Mouse (Mus musculus) CH12.LX (cell line): ENCODE data around the gene Hmgn3.

Source experiments
- CTCF ChIP-seq, 2 experiments: IDR thresholded peaks in 1 of 2; conservative IDR thresholded peaks in 1 of 2; 2 replicates each; pipeline ENCODE4 v1.5.1; 2011 to 2012; ENCODE audit warnings: low read depth in 2 of 2, low read length in 2 of 2, improper control_type of control experiment in 1 of 2, inconsistent platforms in 1 of 2, mild to moderate bottlenecking in 1 of 2, moderate library complexity in 1 of 2
- E2F4 ChIP-seq: IDR thresholded peaks from 2 replicates; pipeline ENCODE4 v1.6.1; 2011; ENCODE audit warnings: low read depth, low read length, improper control_type of control experiment; ENCODE audit not compliant: insufficient replicate concordance

DNA sequence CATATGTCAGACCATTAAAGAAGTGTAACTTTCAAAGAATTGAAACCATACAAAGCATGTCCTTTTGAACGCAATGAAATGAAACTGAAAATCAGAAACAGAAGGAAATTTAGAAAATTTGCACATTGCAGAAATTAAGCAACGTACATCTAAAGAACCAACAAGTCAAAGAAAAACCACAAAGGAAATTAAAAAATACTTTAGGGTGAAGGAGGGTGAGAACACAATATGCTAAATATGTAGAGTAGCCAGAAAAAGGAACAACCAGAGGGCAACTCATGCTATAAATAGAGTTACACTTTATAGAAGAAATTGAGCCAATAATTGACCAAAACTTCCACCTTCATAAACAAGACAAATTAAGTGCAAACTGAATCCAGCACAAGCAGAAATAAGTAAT is 41.3 kb upstream of the Hmgn3 start:
- no peak for TF ChIP-seq CTCF (conservative IDR thresholded peaks at IDR 0.05 in 1 of 2, IDR thresholded peaks at IDR 0.05 in 1 of 2; ENCODE audit: low read depth in 2 of 2, low read length in 2 of 2)
- TF ChIP-seq E2F4, result no peak
